Mouse (Mus musculus) testis, postnatal 14 days (tissue): Measurements from ENCODE around the gene Efna2.

ENCODE experiments used
- DNase-seq: peaks from one replicate; pipeline ENCODE4 v3.0.0; 2021; ENCODE audit warnings: low spot score

Efna2 gene

DNA sequence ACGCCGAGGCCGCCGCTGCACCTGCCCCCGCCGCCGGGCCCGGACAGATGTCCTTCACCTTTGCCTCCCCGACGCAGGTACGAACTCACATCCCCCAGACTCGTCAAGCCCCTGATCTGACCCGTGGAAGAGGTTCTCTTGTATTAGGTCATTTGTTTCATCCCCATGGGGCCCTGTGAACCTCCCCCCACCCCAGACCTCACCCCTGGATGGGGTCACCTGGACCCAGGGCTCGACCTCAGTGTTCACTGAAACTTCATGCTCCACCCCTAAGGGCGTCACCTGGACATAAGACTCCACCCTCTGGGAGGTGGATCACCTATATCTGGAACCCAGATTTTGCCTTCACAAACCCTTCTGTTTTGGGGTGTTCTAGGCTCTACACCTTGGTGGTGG is 36.8 kb upstream of the Efna2 start:
- DNase-seq: no peak

DNA sequence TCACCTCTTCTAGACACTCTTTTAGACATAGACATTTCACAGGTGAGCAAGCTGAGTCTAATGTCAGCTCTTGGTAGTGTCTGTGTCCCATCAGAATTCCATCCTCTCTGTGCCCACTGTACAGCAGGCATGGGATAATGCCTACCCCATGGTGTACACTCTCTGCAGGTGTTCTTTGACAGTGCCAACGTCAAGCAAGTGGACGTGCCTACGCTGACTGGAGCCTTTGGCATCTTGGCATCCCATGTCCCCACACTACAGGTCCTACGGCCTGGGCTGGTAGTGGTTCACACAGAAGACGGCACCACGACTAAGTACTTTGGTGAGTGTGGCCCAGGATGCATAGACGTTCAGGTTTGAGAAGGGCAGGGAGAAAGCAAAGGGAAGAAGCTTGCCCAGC is 35.6 kb upstream of the Efna2 start:
- no peak for DNase-seq

DNA sequence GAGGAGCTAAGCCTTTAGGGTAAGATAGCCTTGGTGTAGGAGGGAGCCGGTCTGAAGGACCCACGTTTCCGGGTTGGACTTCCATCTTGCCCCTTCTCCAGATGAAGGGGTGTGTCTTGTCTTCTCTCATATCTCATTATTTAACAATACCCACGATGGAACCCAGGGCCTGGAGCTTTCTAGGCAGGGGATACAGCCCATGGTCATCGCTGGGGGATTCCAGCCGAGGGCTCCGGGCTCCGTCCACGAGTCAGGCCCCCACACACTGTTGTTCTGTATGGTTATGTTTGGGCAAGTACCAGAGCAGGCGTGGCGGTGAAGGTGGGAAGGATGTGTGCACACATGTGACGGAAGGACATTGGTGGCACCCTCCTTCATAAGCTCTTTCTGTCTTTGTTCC is 35.1 kb upstream of the Efna2 start:
- DNase-seq: no peak

DNA sequence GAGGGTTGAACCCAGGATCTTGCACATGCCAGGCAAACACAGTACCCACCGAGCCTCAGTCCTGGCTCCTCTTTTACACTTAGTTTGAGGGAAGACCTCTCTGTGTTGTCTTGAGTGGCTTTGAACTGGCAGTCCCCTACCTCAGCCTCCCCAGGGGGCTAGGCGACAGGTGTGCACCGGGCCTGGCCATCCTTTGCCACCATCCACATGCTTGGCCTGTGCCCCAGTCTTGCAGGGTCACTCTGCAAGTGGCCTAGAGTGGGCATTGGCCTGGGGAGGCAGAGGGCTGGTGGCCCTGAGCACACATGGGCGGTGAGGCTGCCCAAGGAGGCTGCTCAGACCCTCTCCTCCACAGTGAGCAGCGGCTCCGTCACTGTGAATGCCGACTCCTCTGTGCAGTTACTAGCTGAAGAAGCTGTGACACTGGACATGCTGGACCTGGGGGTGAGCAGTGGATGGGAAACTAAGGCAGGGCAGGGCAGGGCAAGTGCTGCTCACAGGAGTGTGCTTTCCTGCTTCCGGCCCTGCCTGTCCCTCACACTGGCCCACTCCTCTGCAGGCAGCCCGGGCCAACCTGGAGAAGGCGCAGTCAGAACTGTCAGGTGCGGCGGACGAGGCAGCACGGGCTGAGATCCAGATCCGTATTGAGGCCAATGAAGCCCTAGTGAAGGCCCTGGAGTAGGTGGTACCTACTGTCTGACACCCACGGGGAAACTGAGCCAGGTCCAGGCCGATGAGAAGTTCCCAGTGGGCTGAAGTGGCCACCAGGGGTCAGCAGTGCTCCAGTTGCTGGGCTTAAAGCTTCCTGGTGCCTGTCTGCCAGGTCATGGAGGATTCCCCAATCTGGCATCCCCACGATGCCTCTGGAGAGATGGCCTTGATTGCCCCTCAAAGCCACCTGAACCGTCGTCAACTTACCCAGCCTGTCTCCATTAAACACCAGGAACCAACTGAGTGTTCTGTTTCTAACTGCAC is 34.1 kb upstream of the Efna2 start:
- no peak for DNase-seq

DNA sequence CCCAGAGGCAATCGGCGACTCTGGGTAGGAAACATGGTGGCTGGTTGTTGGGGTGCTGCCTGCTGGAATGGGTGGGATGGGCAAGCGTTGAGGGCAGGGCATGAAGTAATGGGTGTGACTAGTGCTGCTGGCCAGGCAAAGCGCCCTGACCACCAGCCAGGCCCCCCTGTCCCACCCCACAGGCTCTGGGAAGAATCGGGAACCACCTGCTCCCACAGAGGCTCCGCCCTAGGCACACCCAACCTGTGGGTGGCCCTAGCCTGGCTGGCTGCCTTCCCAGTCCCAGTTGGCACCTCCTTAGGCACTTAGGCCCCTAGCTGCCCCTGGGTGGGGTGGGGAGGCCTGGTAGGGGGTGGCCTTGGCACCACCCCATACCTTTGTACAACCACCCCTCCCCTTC is 33.4 kb upstream of the Efna2 start:
- no peak for DNase-seq

DNA sequence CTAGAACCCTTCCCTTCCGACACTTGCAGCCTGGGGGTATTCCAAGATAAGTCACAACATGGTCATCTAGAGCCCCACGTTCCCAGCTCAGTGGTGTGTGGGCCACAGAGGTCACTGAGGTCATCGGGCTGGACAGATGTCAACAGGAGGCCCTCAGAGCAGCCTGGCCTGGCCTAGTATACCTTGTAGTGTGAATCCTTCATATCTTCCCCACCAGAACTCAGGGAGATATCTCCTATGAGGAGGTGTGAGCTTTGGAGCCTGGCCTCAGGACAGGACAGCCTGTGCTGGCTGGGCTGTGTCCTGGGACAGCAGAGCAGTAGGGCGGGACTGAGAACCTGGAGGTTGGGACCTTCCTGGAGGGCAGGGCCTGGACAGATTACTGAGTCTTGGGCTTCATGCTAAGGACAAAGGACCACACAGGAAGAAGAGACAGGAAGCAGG is 32.7 kb upstream of the Efna2 start:
- DNase-seq: peak; percentile 68

DNA sequence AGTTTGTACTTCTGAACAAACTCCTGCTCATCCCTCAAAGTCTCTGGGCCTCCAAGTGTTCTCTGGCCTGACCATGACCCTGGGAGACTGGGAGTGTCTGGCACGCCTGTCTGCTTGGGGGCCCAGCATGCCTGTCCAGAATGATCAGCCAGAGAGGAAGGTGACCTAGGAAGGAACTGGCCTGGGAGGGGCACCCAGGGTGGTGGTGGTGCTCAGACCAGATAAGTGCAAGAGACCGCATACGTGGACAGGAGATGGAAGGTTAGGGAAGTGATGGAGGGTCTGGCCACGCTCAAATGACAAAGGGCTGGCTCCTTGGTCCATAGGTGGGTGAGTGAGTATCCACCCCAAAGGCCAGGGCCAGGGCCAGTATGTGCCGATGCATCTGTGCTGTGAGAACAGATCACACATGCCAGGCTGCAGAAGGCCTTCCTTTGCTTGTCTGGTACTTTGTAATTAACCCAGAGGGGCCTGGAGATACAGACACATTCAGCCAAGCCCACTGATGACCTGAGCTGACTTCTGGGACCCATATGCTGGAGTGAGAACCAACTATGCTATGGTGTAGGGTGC is 32.0 kb upstream of the Efna2 start:
- DNase-seq: no peak

DNA sequence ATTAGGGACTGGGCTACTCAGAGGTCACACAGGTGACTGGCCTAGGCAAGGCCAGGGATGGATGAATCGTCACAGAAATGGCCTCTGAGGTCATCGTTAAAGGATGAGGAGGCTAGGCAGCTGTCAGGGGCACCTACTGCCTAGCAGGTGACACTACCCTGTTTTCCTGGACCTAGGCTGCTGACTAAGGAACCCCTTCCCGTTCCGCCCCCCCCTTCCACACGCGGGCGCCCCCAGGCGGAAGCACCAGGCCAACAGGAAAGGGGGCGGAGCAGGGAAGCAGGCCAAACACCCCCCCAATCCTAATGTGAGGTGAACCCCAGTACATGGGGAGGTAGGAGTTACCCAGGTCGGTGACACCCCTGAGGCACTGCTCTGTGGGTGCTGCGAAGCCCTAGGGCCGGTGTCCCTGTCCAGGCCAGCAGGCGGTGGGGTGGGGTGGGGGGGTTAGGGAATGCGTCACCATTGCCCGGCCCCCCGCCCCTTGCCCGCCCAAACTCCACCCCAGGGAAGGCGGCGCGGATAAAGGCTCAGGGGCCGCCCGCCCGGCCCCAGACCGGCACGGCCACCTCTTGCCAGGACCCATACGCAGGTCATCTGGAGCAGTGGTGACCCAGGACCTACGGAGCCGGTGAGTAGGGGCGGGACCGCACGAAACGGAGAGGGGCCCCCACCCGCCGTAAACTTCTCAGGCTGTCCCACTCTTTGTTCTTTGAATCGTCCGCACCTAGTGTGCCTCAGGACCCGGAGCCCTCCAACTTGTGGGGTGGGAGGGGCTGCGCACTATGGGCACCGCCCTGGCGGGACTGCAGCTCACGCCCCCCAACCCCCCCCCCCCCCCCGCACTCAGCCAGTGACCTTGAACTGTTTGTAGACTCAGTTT is 31.3 kb upstream of the Efna2 start, which contains the start of gene Midn:
Gene Midn (plus strand): TSS at position 554 of the 883 bp plus-strand sequence.
- DNase-seq: peak; percentile 75

DNA sequence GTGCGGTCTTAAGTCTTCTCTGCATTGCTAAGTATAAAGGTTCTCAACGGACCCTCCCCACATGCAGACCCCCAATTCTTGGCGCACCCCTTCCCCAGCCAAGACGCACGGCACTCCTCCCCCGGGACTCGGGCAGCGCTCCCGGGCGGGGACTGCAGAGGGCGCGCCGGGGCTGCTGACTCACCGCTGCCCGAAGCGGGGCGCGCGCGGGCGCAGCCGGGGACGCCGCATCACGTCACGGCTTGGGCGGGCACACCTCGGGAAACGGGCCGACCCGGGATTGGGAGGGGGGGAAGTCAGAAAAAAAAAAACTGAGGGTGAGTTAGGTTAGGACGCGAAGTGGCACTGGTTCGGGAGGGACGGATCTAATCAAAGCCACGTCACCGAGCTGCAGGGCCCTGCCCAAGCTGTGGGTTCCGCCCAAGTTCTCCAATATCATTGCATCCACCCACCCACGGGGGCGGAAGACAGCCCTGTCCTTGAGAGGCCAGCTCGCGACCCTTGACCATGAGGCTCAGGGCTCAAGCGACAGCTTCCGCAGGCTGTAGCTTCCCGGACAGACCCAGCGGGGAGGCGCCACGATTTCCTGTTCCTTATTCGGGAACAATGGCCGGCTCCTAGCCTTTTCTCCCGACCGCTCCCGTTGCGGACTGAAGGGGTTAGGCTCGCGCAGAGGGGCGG is 30.5 kb upstream of the Efna2 start:
- peak; percentile 91 for DNase-seq

DNA sequence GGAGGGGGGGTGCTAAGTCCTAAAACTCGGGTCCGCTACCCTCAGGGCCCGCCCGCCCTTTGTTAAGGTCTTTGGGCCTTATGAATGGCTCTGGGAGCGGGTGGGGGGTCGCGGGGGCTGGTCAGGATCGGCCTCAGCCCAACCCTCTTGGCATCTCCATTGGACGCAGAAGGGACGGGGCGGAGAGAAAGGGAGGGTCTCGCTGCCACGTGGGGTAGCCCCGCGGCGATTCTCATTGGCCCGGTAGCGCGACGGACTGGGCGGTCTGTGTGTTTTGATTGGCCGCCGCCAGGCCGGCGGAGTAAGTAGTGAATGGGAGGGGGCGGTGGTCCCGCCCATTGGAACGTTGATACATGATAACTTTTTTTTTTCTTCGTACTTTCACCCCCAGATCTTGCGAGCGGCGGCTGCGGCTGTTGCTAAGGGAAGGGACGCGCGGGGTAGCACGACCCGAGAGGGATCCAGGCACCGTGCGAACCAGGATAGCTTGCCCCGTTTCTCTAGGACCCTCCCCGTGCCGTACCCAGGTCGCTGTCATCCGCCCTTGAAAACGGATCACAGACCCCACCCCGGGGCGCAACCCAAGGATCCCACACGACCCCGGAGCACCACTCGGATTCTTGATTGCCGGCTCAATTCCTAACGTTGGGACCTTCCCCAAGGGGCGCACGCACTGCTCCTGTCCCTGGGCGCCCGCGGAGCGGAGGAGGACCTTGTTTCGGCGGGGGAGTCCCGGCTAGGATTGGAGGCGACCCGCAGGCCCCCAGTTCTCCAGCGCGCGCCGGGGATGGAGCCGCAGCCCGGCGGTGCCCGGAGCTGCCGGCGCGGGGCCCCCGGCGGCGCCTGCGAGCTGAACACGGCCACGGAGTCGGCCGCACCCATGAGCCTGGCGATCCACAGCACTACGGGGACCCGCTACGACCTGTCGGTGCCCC is 29.7 kb upstream of the Efna2 start:
- peak; percentile 97 for DNase-seq

DNA sequence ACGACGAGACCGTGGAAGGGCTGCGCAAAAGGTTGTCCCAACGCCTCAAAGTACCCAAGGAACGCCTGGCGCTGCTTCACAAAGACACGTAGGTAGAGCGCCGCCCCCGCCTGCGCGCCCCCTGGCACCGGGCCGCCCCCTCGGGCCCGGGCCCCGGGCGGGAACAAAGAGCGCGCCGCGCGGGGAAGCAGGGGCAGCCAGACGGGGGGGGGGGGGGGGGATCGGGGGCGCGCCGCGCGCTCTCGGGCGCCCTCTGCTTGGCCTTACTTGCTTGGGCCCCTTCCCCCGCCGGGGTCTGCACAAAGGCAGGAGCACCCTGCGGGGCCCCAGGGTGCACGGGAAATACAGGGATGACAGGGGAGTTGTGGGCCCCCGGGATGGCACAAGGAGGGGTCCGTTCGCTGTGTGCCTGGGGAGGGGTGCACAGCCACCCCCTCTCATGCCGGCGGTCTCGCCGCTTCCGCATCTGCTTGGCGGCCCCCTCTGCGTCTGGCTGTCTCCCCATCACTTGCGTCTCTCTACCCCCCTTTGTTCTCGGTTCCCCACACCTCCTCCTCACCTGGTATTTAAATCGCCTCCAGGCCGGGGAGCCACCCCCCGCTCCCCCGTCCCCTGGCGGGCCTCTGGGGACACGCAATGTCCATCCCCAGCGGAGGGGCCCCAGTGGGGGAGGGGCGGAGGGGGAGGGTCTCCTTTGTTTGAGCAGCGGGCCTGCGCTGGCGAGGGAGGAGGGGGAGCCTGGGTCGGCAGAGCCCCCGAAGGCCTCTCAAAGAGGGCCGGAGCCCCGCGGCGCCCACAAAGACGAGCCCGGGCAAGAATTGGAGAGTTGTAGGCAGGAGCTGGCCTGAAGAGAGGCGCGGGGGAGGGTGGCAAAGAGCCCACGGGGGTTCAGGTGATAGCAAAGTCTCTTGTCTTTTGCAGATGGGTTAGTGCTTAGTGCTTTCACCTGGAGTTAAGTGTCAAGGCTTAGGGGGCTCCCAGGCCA is 28.8 kb upstream of the Efna2 start:
- DNase-seq: peak; percentile 67

DNA sequence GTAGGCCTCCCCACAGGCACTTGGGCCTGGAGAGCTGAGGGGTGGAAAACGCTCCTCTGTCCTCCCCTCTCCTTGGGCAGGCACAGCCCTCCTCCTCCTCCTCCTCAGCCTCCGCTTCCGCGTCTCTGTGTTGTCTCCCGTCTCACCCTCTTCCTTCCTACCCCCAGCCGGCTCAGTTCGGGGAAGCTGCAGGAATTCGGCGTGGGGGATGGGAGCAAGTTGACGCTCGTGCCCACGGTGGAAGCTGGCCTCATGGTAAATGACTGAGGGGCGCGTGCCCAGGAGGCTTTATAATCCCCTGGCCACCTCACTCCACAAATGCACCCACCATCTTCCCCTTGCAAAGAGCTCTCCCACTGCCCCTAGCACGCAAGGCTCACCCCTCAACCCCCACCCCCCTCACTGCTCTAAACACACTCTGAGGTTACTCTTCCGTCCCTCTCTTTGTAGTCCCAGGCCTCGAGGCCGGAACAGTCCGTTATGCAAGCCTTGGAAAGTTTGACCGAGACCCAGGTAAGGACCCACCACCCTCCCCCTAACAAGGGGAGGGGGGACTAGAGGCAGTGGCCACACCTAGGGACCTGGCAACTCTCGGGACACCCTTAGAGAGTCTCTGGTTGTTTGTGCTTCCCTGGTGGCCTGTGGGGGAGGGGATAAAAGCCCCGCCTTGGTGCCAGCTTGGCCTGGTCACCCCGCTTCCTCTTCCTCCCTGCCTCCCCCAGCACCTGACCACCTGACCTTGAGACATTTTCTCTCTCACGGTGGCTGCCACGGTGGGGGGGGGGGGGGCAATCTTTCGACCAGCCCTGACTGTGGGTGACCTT is 27.9 kb upstream of the Efna2 start:
- peak; percentile 64 for DNase-seq

DNA sequence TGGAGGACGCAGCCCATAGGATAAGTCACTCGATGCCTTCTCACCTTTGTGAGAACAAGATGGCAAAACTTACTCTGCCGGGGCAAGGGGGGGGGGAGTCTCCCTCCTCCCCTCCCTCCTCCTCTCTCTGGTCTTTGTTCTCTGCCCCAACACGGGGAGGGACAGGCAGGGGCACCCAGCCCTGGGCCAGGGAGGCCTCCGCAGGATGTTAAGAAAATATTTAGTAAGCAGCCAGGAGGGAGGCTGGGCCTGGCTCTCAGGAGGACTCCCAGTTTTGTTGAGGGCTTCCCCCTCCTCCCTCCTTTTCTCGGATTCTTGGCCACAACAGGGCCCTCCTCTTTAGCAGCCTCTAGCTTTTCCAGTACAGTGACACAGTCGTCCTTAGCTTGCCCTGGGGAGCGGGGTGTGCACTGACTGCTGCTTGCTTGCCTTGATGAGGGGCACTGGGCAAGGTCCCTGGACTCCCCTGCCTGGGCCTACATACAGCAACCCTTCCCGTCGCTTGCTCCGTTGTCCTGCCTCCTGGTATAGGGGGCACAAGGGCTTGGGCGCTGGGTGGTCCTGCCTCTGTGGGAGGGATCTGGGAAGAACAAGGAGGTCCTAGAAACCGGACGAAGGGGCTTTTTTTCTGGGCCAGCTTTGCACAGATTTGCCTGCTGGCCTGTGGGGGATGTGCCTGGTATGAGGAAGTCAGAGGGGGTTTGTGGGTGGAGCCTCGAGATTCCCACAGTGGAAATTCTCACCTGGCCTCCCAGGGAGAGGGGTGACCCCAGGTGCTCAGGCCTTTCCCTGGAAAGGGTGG is 27.0 kb upstream of the Efna2 start:
- peak; percentile 59 for DNase-seq

DNA sequence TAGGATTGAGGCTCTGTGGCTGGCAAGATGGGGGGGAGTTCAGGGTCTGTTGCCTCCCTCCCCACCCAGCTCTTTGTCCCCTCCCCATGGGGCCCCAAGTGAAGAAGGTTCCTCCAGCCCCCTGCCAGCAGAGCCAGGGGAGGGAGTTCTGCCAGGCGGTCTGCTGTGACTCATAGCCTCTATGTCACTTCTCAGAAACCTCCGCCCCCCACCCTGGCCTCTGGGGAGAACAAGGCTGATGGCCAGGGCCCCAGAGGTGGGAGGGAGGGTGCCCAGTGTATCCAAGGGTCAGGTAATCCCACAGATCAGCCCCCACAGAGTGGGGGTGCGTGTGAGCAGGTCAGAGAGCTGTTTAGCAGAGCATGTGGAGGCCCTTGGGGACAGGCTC is 26.4 kb upstream of the Efna2 start:
- DNase-seq: peak; percentile 54

DNA sequence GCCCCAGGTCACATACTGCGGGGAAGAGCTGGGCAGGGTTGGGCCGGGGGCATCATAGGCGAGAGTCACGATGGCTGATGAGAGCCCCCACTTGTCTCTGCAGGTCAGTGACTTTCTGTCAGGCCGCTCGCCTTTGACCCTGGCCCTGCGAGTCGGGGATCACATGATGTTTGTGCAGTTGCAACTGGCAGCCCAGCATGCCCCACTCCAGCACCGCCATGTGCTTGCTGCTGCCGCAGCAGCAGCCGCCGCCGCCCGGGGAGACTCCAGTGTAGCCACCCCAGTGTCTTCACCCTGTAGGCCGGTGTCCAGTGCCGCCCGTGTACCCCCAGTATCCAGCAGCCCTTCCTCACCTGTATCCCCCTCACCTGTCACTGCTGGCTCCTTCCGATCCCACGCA is 25.6 kb upstream of the Efna2 start:
- DNase-seq: no peak

DNA sequence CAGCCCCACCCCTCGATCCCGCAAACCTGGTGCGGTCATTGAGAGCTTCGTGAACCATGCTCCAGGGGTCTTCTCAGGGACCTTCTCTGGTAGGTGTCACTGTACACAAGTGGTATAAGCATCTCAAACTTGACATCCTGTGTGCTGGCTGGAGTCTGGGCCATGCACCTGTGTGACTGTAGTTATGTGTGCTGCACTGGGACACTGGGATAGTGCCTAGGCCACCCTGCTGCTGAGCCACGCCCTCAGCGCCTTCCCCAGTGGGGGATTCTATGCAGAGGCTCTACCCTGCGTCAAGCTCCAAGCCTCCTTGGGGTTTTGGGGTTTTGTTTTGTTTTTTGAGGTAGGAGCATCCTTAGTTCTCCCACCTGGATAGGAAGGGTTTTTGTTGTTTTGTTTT is 24.9 kb upstream of the Efna2 start:
- no peak for DNase-seq

DNA sequence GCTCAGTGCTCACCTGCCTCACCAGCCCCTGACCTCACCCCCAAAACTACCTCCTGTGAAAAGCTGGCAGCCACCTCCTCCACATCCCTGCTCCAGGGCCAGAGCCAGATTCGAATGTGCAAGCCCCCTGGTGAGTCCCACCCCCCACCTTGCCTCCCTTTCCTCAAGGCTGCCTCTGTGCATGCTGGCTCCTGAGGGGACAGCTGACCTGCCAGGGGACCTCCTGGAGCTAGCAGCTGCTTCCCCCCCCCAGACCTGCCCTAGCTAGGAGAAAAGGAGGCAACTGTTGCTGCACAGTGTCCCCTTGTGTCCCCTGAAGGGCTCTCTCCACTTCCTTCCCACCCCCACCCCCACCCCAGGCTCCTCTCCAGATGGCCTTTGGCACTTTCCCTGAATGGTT is 24.0 kb upstream of the Efna2 start:
- no peak for DNase-seq
